Mouse (Mus musculus) heart, embryonic 11.5 days (tissue): ENCODE data around the gene Exoc6b. TPM values are rescaled to one million over a fixed set of nuclear protein-coding genes. Genes with fewer than 3 reads are reported as not detected.
A peak's percentile ranks its signal among the peaks of the same experiment; 100 is the strongest.
"Not testable (repeated sequence)": the region's sequence is repeated elsewhere in the genome, so short reads cannot be mapped to it uniquely, and the experiment has no call there.

Experiments used
- ATAC-seq: fragments of 200-750 bp; cut with Nextera tagmentation; replicated peaks from 2 replicates; pipeline ENCODE4 v1.8.0; 2017; ENCODE audit warnings: moderate library complexity; ENCODE audit not compliant: insufficient number of reproducible peaks, low FRiP score, low TSS enrichment
- H3K27ac ChIP-seq: fragments of 300-500 bp; sonication (generic); 2 replicates; pipeline ENCODE4 v1.5.1; 2014; ENCODE audit warnings: mild to moderate bottlenecking, low read depth, low read length
- H3K27me3 ChIP-seq: fragments of 300-500 bp; sonication (generic); 2 replicates; pipeline ENCODE4 v1.6.1; 2014; ENCODE audit warnings: mild to moderate bottlenecking, low read length, mixed read lengths; ENCODE audit not compliant: control insufficient read depth, insufficient read depth
- H3K36me3 ChIP-seq: fragments of 300-500 bp; sonication (generic); 2 replicates; pipeline ENCODE4 v1.6.1; 2014; ENCODE audit warnings: mild to moderate bottlenecking, low read length, moderate library complexity, mixed read lengths; ENCODE audit not compliant: control insufficient read depth, insufficient read depth
- H3K4me1 ChIP-seq: fragments of 300-500 bp; sonication (generic); 2 replicates; pipeline ENCODE4 v1.6.1; 2014; ENCODE audit warnings: low read length; ENCODE audit not compliant: control insufficient read depth, insufficient read depth
- H3K4me2 ChIP-seq: fragments of 300-500 bp; sonication (generic); 2 replicates; pipeline ENCODE4 v1.6.1; 2014; ENCODE audit warnings: mild to moderate bottlenecking, moderate library complexity
- H3K4me3 ChIP-seq: fragments of 300-500 bp; sonication (generic); 2 replicates; pipeline ENCODE4 v1.5.1; 2014; ENCODE audit warnings: low read depth, low read length
- H3K9ac ChIP-seq: fragments of 300-500 bp; sonication (generic); 2 replicates; pipeline ENCODE4 v1.6.1; 2014; ENCODE audit warnings: mild to moderate bottlenecking, low read depth, low read length, moderate library complexity
- H3K9me3 ChIP-seq: fragments of 300-500 bp; sonication (generic); replicated peaks from 2 replicates; pipeline ENCODE4 v1.6.1; 2016; ENCODE audit warnings: low read length; ENCODE audit not compliant: control insufficient read depth
- WGBS: fragments of 180-500 bp; shearing (Covaris S2); extraction: QIAGEN DNeasy Blood & Tissue Kit; methylation state at CpG from one replicate; pipeline ENCODE4 v1.1.7; 2014; ENCODE audit not compliant: insufficient replicate concordance; 5-methylcytosine and 5-hydroxymethylcytosine counted together
- polyA plus RNA-seq: library from polyadenylated mRNA; unstranded; fragments of >200 nt; fragmentation: Nextera tagmentation; extraction: Ambion mirVana; gene quantifications from 2 replicates; pipeline ENCODE4 v1.2.1, GENCODE M21; 2014

Gene Exoc6b
- polyA plus RNA-seq: 22.7 and 24.2 TPM in 2 replicates

DNA sequence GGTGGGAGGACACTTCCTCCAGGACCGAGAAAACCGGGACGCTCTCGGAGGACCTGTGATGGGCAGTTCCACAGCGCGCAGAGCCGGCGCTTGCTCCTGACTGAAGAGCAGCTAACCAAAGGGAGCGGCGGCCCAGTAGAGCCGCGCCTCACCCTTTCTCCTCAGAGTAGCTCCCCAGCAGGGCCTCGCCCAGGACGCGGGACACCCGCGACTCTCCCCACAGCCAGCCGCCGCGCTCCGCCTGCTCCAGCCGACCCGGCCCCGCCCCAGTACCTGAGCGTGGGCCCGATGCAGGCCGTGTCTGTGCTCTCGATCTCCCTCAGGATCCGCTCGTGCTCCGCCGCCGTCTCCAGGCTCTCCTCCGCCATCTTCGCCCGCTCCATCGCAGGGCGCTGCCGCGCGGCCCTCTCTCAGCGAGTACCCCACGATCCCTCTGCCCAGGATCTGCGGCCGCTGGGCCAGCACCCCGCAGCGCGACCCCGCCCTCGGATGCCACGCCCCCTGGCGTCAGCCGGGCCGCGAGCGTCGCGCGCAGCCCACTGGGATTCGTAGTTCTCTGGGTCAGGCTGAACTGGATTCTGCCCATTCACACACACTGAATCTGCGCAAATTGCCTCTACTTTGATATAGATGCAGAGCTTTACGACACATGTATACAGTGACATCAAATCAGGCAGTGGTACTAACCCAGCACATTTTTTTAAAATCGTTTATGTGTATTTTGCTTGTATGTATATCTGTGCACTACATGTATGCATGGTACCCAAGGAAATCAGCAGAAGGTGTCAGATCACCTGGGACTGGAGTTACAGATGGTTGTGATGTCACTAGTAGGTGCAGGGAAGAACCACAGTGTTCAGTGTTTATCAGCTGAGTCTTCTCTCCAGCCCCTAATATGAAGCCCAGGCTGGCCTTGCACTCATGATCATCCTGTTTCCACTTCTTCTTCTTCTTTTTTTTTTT is at the start of gene Exoc6b:
TSS of gene Exoc6b (minus strand) at position 491 of the 963 bp plus-strand sequence.
- H3K4me1 ChIP-seq: peaks cover 6% of the 10 kb centered on the region; the same call in 1 of the 2 replicates
- no peaks in the 10 kb centered on the region for H3K36me3 ChIP-seq
- peak within 1 kb of the TSS; percentile 95 for H3K4me3 ChIP-seq
- WGBS: 1% methylated on average over 63 of the region's 63 CpGs
- peak within 1 kb of the TSS; percentile 91 for H3K9ac ChIP-seq
- H3K27me3 ChIP-seq: no peaks in the 10 kb centered on the region
- H3K27ac ChIP-seq: peak within 1 kb of the TSS; percentile 62
- peak; percentile 93 for ATAC-seq
- H3K9me3 ChIP-seq: no peaks in the 10 kb centered on the region
- peak within 1 kb of the TSS; percentile 96 for H3K4me2 ChIP-seq

DNA sequence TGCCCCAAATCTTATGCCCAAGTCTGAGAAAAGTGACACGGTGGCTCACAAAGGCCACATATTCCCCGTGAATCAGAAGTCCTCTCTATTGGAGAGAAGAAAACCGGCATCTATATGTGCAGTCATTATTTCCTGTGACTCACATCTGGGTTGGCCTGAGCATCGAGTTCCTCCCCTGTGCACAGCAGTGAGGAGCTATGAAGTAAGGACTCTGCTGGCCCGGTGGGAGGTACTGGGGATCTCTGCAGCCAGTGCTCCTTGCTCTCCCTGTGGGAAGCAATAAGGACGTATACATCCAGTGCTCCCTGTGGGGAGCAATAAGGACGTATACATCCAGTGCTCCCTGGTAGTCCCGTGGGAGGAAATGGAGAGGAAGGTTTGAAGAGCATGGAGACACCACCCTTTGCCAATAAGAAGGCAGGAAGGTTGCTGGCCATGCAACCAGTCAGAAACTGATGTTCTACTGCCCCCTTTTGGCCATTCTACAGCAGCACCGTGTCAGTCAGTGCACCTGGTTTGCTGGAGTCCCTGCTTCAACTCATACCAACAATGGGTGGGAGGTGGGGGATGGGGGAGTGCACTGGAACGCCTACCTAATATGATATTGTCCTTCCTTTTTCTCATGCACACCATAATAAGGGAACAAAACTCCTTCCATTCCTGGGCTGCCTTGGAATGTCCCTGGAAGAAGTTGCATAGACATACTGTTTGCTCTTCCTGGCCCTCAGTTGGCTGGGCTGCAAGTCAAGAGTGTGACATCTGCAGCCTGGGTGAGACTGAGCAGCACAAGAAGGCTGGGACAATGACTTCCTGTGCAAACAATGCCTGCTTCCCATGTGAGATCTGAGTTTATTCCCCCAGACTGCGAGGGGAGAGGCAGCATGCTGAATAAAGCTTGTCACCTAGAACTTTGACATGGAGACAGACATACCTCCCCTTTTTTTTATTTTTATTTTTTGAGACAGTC is 48.5 kb upstream of the Exoc6b start:
- not testable (repeated sequence) for H3K27ac ChIP-seq, H3K9ac ChIP-seq, H3K27me3 ChIP-seq, H3K4me1 ChIP-seq, H3K9me3 ChIP-seq, H3K4me3 ChIP-seq, H3K36me3 ChIP-seq, H3K4me2 ChIP-seq, ATAC-seq
- 30% methylated on average over 8 of the region's 11 CpGs for WGBS

DNA sequence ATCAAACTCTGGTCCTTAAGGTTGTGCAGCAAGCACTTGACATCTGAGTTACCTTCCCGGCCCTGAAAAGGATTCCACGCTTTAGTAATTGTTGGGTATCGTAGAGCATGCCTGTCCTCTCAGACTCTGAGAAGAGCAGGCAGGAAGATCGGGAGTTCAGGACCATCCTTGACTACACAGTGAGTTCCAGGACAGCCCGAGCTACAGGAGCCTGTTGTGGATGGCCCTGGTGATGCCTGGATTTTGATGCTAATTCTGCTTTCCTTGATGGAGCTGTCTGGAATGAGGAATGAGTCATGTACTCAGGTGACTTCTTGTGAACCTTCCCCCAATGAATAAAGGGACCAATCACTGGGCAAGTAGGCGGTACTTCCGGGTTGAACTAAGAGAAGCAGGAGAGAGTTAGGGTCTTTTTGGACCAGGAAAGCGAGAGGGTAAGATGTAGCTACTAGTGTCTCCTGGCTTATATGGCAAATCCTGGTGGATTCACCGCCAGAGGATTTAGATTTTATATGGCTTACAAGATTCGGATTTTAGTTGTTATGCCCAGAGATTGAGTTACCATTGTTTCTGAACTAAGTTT is 35.8 kb upstream of the Exoc6b start:
- 80% methylated on average over 10 of the region's 10 CpGs for WGBS
- Histone ChIP-seq H3K9ac (no peak overlapping the region), H3K9me3 (no peaks in the 10 kb centered on the region), H3K27me3 (no peaks in the 10 kb centered on the region), H3K27ac (no peak overlapping the region), H3K36me3 (no peaks in the 10 kb centered on the region), H3K4me2 (no peak overlapping the region), H3K4me3 (no peak overlapping the region), H3K4me1 (peaks cover 2% of the 10 kb centered on the region; the same call in 1 of the 2 replicates)
- no peak for ATAC-seq

DNA sequence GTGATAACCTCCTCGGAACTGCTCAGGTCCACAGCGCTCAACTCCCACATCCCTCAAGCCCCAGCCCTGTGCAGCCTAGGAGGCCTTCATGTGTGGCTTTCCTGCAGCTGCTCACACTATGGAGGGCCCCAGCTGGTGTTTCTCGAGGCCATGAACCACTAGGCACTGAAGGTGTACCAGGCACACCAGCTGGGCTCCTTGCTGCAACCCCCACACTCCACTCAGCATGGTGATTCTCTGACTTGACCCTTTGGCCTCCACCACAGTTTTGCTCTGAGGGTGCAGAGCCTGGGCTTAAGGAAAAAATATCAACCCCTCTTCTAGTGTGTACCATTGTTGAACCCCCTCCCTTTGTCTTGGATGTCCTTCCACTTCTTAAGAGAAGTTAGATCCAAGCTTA is 34.0 kb upstream of the Exoc6b start:
- no peak for ATAC-seq
- no peak overlapping the region for H3K4me2 ChIP-seq
- 88% methylated on average over 3 of the region's 3 CpGs for WGBS
- H3K9ac ChIP-seq: no peak overlapping the region
- H3K27ac ChIP-seq: no peak overlapping the region
- no peak overlapping the region for H3K4me3 ChIP-seq
- no peaks in the 10 kb centered on the region for H3K36me3 ChIP-seq
- no peaks in the 10 kb centered on the region for H3K27me3 ChIP-seq
- peaks cover 2% of the 10 kb centered on the region; the same call in 1 of the 2 replicates for H3K4me1 ChIP-seq
- H3K9me3 ChIP-seq: no peaks in the 10 kb centered on the region

DNA sequence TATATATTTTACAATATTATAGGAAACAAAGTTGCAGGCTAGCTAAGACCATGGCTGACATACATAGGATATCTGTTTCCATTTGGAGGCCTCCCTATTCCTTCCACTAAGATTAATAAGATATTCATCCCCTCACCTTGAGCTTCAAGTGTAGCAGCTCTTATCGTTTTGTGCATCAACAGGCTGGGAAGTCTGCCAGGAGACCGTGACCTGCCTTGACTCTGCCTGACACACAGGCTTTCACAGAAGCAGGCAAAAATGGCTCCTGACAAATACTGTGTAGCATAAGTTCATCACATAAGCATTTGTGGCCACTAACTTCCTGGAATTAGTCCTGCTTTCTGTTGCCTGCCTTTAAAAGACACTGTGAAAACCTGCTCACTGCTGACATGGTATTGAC is 27.1 kb upstream of the Exoc6b start:
- H3K4me1 ChIP-seq: peaks cover 2% of the 10 kb centered on the region; the same call in 1 of the 2 replicates
- no peak for ATAC-seq
- WGBS: 66% methylated on average over 2 of the region's 2 CpGs

DNA sequence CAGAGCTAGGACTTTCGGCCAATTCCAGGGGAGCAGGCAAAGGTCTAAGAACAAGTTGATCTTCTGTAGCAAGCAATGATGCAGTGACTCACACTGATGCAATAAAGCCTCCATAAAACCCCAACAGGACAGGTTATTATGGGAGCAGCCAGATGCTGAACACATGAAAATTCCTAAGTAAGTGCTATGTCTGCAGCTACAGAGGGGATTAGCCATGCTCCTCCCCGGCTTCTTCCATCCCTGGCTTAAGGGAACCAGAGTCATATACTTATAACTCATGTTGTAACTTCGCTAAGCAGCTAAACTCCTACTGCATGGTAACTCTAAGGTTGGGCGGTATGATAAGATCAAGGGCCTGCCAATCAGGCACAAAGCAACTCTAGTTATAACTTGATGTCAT is 18.1 kb upstream of the Exoc6b start:
- H3K4me1 ChIP-seq: no peaks in the 10 kb centered on the region
- H3K9me3 ChIP-seq: no peaks in the 10 kb centered on the region
- no peaks in the 10 kb centered on the region for H3K36me3 ChIP-seq
- WGBS: 72% methylated on average over 4 of the region's 4 CpGs
- H3K4me2 ChIP-seq: no peak overlapping the region
- H3K4me3 ChIP-seq: no peak overlapping the region
- H3K27ac ChIP-seq: no peak overlapping the region
- no peak for ATAC-seq
- H3K27me3 ChIP-seq: no peaks in the 10 kb centered on the region
- no peak overlapping the region for H3K9ac ChIP-seq

More for the DNA sequence above, 27.1 kb upstream of the Exoc6b start:
- H3K4me3 ChIP-seq: no peak overlapping the region
- H3K9ac ChIP-seq: no peak overlapping the region
- no peak overlapping the region for H3K4me2 ChIP-seq
- no peak overlapping the region for H3K27ac ChIP-seq
- H3K9me3 ChIP-seq: no peaks in the 10 kb centered on the region
- no peaks in the 10 kb centered on the region for H3K27me3 ChIP-seq
- H3K36me3 ChIP-seq: no peaks in the 10 kb centered on the region

DNA sequence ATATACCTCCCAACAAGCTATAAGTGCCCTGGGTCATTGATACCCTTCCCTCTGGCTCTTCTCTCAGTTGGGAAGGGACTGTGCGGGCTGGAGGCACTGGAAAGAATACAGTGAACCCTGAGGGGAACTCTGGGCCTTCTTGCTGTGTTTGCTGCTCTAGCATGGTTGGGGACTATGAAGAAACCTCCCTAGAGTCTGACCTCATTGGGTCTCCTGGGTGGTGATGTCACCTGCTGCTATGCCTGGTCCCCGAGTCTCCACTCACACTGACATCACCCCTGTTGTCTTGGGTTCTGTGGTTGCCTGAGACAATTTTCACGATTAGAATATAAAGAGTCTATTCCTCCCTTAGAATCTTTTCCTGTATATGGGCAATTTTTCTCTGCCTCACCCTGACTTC is 17.3 kb upstream of the Exoc6b start:
- no peaks in the 10 kb centered on the region for H3K27me3 ChIP-seq
- ATAC-seq: no peak
- H3K9ac ChIP-seq: no peak overlapping the region
- no peaks in the 10 kb centered on the region for H3K36me3 ChIP-seq
- no peaks in the 10 kb centered on the region for H3K9me3 ChIP-seq
- no peak overlapping the region for H3K4me2 ChIP-seq
- no peak overlapping the region for H3K27ac ChIP-seq
- H3K4me1 ChIP-seq: no peaks in the 10 kb centered on the region
- WGBS: 52% methylated on average over 3 of the region's 3 CpGs
- no peak overlapping the region for H3K4me3 ChIP-seq

DNA sequence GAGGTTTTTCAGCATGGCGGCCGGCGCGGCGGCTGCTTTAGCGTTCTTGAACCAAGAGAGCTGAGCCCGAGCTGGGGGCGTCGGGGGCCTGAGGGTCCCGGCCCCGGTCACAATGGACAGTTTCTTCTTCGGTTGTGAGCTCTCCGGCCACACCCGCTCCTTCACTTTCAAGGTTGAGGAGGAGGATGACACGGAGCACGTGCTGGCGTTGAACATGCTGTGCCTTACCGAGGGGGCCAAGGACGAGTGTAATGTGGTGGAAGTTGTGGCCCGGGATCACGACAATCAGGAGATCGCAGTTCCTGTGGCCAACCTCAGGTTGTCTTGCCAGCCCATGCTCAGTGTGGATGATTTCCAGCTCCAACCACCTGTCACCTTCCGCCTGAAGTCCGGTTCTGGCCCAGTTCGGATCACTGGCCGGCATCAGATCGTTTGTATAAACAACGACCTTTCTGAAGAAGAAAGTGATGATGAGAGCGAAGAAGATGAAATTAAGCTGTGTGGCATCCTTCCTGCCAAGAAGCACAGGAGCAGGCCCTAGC is 6.9 kb upstream of the Exoc6b start:
- not testable (repeated sequence) for H3K27ac ChIP-seq, H3K4me3 ChIP-seq, ATAC-seq, H3K9ac ChIP-seq, H3K27me3 ChIP-seq, H3K9me3 ChIP-seq, H3K4me1 ChIP-seq, H3K4me2 ChIP-seq, H3K36me3 ChIP-seq
- 78% methylated on average over 29 of the region's 29 CpGs for WGBS
